Mouse (Mus musculus) midbrain, embryonic 13.5 days (tissue): ENCODE measurements around the gene Abhd14b. TPM values are rescaled to one million over a fixed set of nuclear protein-coding genes. Genes with fewer than 3 reads are reported as not detected.
"Not testable (repeated sequence)": the region's sequence is repeated elsewhere in the genome, so short reads cannot be mapped to it uniquely, and the experiment has no call there.

ENCODE experiments used
- ATAC-seq: fragments of 200-750 bp; cut with Nextera tagmentation; 2 replicates; pipeline ENCODE4 v1.8.0; 2017; ENCODE audit warnings: mild to moderate bottlenecking, moderate TSS enrichment, moderate library complexity
- H3K27ac ChIP-seq: fragments of 300-500 bp; sonication (generic); 2 replicates; pipeline ENCODE4 v1.5.1; 2015; ENCODE audit warnings: inconsistent platforms, mild to moderate bottlenecking, moderate library complexity
- H3K27me3 ChIP-seq: fragments of 300-500 bp; sonication (generic); 2 replicates; pipeline ENCODE4 v1.6.1; 2015; ENCODE audit warnings: mild to moderate bottlenecking, inconsistent platforms
- H3K36me3 ChIP-seq: fragments of 300-500 bp; sonication (generic); 2 replicates; pipeline ENCODE4 v1.6.1; 2015; ENCODE audit warnings: mild to moderate bottlenecking, inconsistent platforms
- H3K4me1 ChIP-seq: fragments of 300-500 bp; sonication (generic); replicated peaks from 2 replicates; pipeline ENCODE4 v1.6.1; 2015; ENCODE audit warnings: inconsistent platforms
- H3K4me2 ChIP-seq: fragments of 300-500 bp; sonication (generic); replicated peaks from 2 replicates; pipeline ENCODE4 v1.6.1; 2015; ENCODE audit warnings: moderate library complexity, mild to moderate bottlenecking, inconsistent platforms
- H3K4me3 ChIP-seq: fragments of 300-500 bp; sonication (generic); replicated peaks from 2 replicates; pipeline ENCODE4 v1.5.1; 2015; ENCODE audit warnings: mild to moderate bottlenecking, inconsistent platforms
- H3K9ac ChIP-seq: fragments of 300-500 bp; sonication (generic); replicated peaks from 2 replicates; pipeline ENCODE4 v1.6.1; 2015; ENCODE audit warnings: mild to moderate bottlenecking, inconsistent platforms
- H3K9me3 ChIP-seq: fragments of 300-500 bp; sonication (generic); 2 replicates; pipeline ENCODE4 v1.6.1; 2016; ENCODE audit warnings: mild to moderate bottlenecking, inconsistent platforms
- WGBS: fragments of 180-500 bp; shearing (Covaris S2); methylation state at CpG from one replicate; pipeline ENCODE4 v1.1.7; 2015; 5-methylcytosine and 5-hydroxymethylcytosine counted together
- polyA plus RNA-seq: library from polyadenylated mRNA; unstranded; fragments of >200 nt; fragmentation: Nextera tagmentation; extraction: Ambion mirVana; gene quantifications from 2 replicates; pipeline ENCODE4 v1.2.1, GENCODE M21; 2015

Abhd14b gene
- polyA plus RNA-seq, 1 experiment from 2014 or later: 6.0 TPM

GRCm38 (mm10) chr9:106482578-106483115, 35.4 kb downstream of the Abhd14b start:
- H3K4me3 ChIP-seq: no peak overlapping the region
- peaks cover 11% of the 10 kb centered on the region for H3K4me1 ChIP-seq
- H3K27ac ChIP-seq: no peak overlapping the region
- no peak overlapping the region for H3K4me2 ChIP-seq
- 89% methylated on average over 17 of the region's 17 CpGs for WGBS
- H3K9ac ChIP-seq: no peak overlapping the region
- H3K9me3 ChIP-seq: no peaks in the 10 kb centered on the region
- ATAC-seq: no peak
- no peaks in the 10 kb centered on the region for H3K27me3 ChIP-seq
- peaks cover 59% of the 10 kb centered on the region for H3K36me3 ChIP-seq

GRCm38 (mm10) chr9:106483136-106483535, 35.9 kb downstream of the Abhd14b start:
- H3K27ac ChIP-seq: no peak overlapping the region
- ATAC-seq: no peak
- no peaks in the 10 kb centered on the region for H3K27me3 ChIP-seq
- H3K9ac ChIP-seq: no peak overlapping the region
- WGBS: 95% methylated on average over 10 of the region's 10 CpGs
- peaks cover 59% of the 10 kb centered on the region for H3K36me3 ChIP-seq
- H3K4me1 ChIP-seq: peaks cover 6% of the 10 kb centered on the region
- no peaks in the 10 kb centered on the region for H3K9me3 ChIP-seq
- H3K4me3 ChIP-seq: no peak overlapping the region
- H3K4me2 ChIP-seq: no peak overlapping the region

- Histone ChIP-seq H3K9ac (no peak overlapping the region), H3K4me1 (peaks cover 1% of the 10 kb centered on the region), H3K36me3 (peaks cover 59% of the 10 kb centered on the region), H3K4me2 (no peak overlapping the region), H3K27ac (no peak overlapping the region), H3K9me3 (no peaks in the 10 kb centered on the region), H3K4me3 (no peak overlapping the region), H3K27me3 (no peaks in the 10 kb centered on the region)
- ATAC-seq: no peak
- WGBS: 93% methylated on average over 17 of the region's 17 CpGs
Measured at GRCm38 (mm10) chr9:106483606-106484005, 36.3 kb downstream of the Abhd14b start.

GRCm38 (mm10) chr9:106485076-106485475, 37.8 kb downstream of the Abhd14b start:
- 79% methylated on average over 10 of the region's 10 CpGs for WGBS
- H3K27me3 ChIP-seq: no peaks in the 10 kb centered on the region
- H3K9ac ChIP-seq: no peak overlapping the region
- H3K4me1 ChIP-seq: no peaks in the 10 kb centered on the region
- H3K27ac ChIP-seq: no peak overlapping the region
- no peak overlapping the region for H3K4me3 ChIP-seq
- no peak for ATAC-seq
- H3K36me3 ChIP-seq: peaks cover 59% of the 10 kb centered on the region
- H3K4me2 ChIP-seq: no peak overlapping the region
- H3K9me3 ChIP-seq: no peaks in the 10 kb centered on the region

- H3K4me1 ChIP-seq, H3K27me3 ChIP-seq, H3K27ac ChIP-seq, H3K9me3 ChIP-seq, H3K9ac ChIP-seq, H3K4me3 ChIP-seq, H3K4me2 ChIP-seq, ATAC-seq: not testable (repeated sequence)
- WGBS: 86% methylated on average over 6 of the region's 6 CpGs
- peaks cover 39% of the 10 kb centered on the region for H3K36me3 ChIP-seq
Measured at GRCm38 (mm10) chr9:106487602-106488001, 40.3 kb downstream of the Abhd14b start.

- no peaks in the 10 kb centered on the region for H3K4me1 ChIP-seq
- H3K9me3 ChIP-seq: no peaks in the 10 kb centered on the region
- ATAC-seq: no peak
- H3K36me3 ChIP-seq: no peaks in the 10 kb centered on the region
- 94% methylated on average over 6 of the region's 6 CpGs for WGBS
- H3K4me3 ChIP-seq: no peak within 1 kb of the TSS
- H3K27ac ChIP-seq: no peak within 1 kb of the TSS
- no peak within 1 kb of the TSS for H3K4me2 ChIP-seq
- no peak within 1 kb of the TSS for H3K9ac ChIP-seq
- no peaks in the 10 kb centered on the region for H3K27me3 ChIP-seq
Measured at GRCm38 (mm10) chr9:106499667-106500066, 52.4 kb downstream of the Abhd14b start, which contains the start of gene Iqcf1. Gene Iqcf1 (plus strand): TSS chr9:106499967.

GRCm38 (mm10) chr9:106501846-106502245, 54.6 kb downstream of the Abhd14b start:
- WGBS: 91% methylated on average over 22 of the region's 22 CpGs
- Histone ChIP-seq H3K36me3 (no peaks in the 10 kb centered on the region), H3K27me3 (no peaks in the 10 kb centered on the region), H3K9me3 (no peaks in the 10 kb centered on the region), H3K4me3 (no peak overlapping the region), H3K27ac (no peak overlapping the region), H3K4me2 (no peak overlapping the region), H3K9ac (no peak overlapping the region), H3K4me1 (no peaks in the 10 kb centered on the region)
- ATAC-seq: no peak

Other genes with a start within 250 kb of the Abhd14b start
- gene Ppm1m, start 247.7 kb upstream of the Abhd14b start, polyA plus RNA-seq: 16.7 and 16.9 TPM in 2 replicates
- 52.2 and 53.3 TPM in 2 replicates for gene Twf2, start 244.4 kb upstream of the Abhd14b start, polyA plus RNA-seq
- gene Tlr9, start 224.9 kb upstream of the Abhd14b start, polyA plus RNA-seq: not detected in 2 replicates
- 91.5 and 93.6 TPM in 2 replicates for gene Alas1, start 198.8 kb upstream of the Abhd14b start, polyA plus RNA-seq
- 10.6 and 13.5 TPM in 2 replicates for gene Poc1a, start 166.4 kb upstream of the Abhd14b start, polyA plus RNA-seq
- gene Dusp7, start 78.8 kb upstream of the Abhd14b start, polyA plus RNA-seq: 9.0 and 9.4 TPM in 2 replicates
- gene Rpl29, start 18.0 kb upstream of the Abhd14b start, polyA plus RNA-seq: 676 and 681 TPM in 2 replicates
- gene Acy1, start 9.1 kb upstream of the Abhd14b start, polyA plus RNA-seq: 23.6 and 24.4 TPM in 2 replicates
- 40.2 and 43.0 TPM in 2 replicates for gene Abhd14a, start 219 bp downstream of the Abhd14b start, polyA plus RNA-seq
- 280 and 309 TPM in 2 replicates for gene Pcbp4, start 5.8 kb downstream of the Abhd14b start, polyA plus RNA-seq
- 0.63 and 0.75 TPM in 2 replicates for gene Gpr62, start 18.5 kb downstream of the Abhd14b start, polyA plus RNA-seq
- 46.2 and 47.8 TPM in 2 replicates for gene Rrp9, start 28.5 kb downstream of the Abhd14b start, polyA plus RNA-seq
- 0.34 and 0.81 TPM in 2 replicates for gene Parp3, start 29.5 kb downstream of the Abhd14b start, polyA plus RNA-seq
- gene Iqcf1, start 52.5 kb downstream of the Abhd14b start, polyA plus RNA-seq: not detected in 2 replicates
- not detected in 2 replicates for gene Iqcf5, start 67.1 kb downstream of the Abhd14b start, polyA plus RNA-seq
- not detected in 2 replicates for gene Iqcf3, start 114.2 kb downstream of the Abhd14b start, polyA plus RNA-seq
- not detected in 2 replicates for gene Iqcf4, start 123.5 kb downstream of the Abhd14b start, polyA plus RNA-seq
- not detected in 2 replicates for gene Iqcf6, start 179.1 kb downstream of the Abhd14b start, polyA plus RNA-seq
- gene Grm2, start 208.6 kb downstream of the Abhd14b start, polyA plus RNA-seq: 7.7 and 9.6 TPM in 2 replicates
- 36.8 and 36.9 TPM in 2 replicates for gene Tex264, start 238.5 kb downstream of the Abhd14b start, polyA plus RNA-seq